Mouse (Mus musculus): ENCODE measurements around the gene Hist1h2bf. TPM values are rescaled to one million over a fixed set of nuclear protein-coding genes. Genes with fewer than 3 reads are reported as not detected.

Hist1h2bf gene
- polyA plus RNA-seq, 1 experiment from 2014 or later = 2.1 TPM

GRCm38 (mm10) chr13:23532262-23533075 lies 41.5 kb downstream of the Hist1h2bf start:
- Histone ChIP-seq H3K9me3 (ENCODE audit: control insufficient read depth, low read length) (no peaks in the 10 kb centered on the region), H3K4me1 (replicated peaks; ENCODE audit: control insufficient read depth, insufficient read depth, low read length) (peaks cover 36% of the 10 kb centered on the region), H3K27me3 (replicated peaks; ENCODE audit: control insufficient read depth, insufficient read depth, low read length) (no peaks in the 10 kb centered on the region), H3K9ac (replicated peaks; ENCODE audit: low read depth, low read length) (peak overlapping the region; percentile 36), H3K4me3 (replicated peaks; ENCODE audit: low read length) (peak overlapping the region; percentile 67), H3K4me2 (ENCODE audit: low read length) (peak overlapping the region; percentile 78), H3K27ac (ENCODE audit: low read length) (peak overlapping the region; percentile 99), H3K36me3 (ENCODE audit: control insufficient read depth, insufficient read depth) (no peaks in the 10 kb centered on the region)
- WGBS = 13% methylated on average over 9 of the region's 9 CpGs
- ATAC-seq = no peak

- H3K36me3 ChIP-seq (ENCODE audit: control insufficient read depth, insufficient read depth) = no peaks in the 10 kb centered on the region
- no peaks in the 10 kb centered on the region for H3K9me3 ChIP-seq (ENCODE audit: control insufficient read depth, low read length)
- H3K9ac ChIP-seq (replicated peaks; ENCODE audit: low read depth, low read length) = peak within 1 kb of the TSS; percentile 81
- peak; percentile 88 for ATAC-seq
- peak within 1 kb of the TSS; percentile 78 for H3K4me2 ChIP-seq (ENCODE audit: low read length)
- peak within 1 kb of the TSS; percentile 99 for H3K27ac ChIP-seq (ENCODE audit: low read length)
- H3K4me3 ChIP-seq (replicated peaks; ENCODE audit: low read length) = peak within 1 kb of the TSS; percentile 67
- peaks cover 27% of the 10 kb centered on the region for H3K4me1 ChIP-seq (replicated peaks; ENCODE audit: control insufficient read depth, insufficient read depth, low read length)
- WGBS = 0% methylated on average over 57 of the region's 70 CpGs
- no peaks in the 10 kb centered on the region for H3K27me3 ChIP-seq (replicated peaks; ENCODE audit: control insufficient read depth, insufficient read depth, low read length)
Measured at GRCm38 (mm10) chr13:23530901-23531875, 42.8 kb downstream of the Hist1h2bf start, which contains the start of gene Hist1h4h. TSS of gene Hist1h4h (plus strand) at chr13:23531050.

GRCm38 (mm10) chr13:23530181-23530900 lies 43.7 kb downstream of the Hist1h2bf start:
- peaks cover 24% of the 10 kb centered on the region for H3K4me1 ChIP-seq (replicated peaks; ENCODE audit: control insufficient read depth, insufficient read depth, low read length)
- peak overlapping the region; percentile 81 for H3K9ac ChIP-seq (replicated peaks; ENCODE audit: low read depth, low read length)
- peak overlapping the region; percentile 99 for H3K27ac ChIP-seq (ENCODE audit: low read length)
- peak overlapping the region; percentile 67 for H3K4me3 ChIP-seq (replicated peaks; ENCODE audit: low read length)
- ATAC-seq = no peak
- H3K4me2 ChIP-seq (ENCODE audit: low read length) = peak overlapping the region; percentile 60
- no peaks in the 10 kb centered on the region for H3K36me3 ChIP-seq (ENCODE audit: control insufficient read depth, insufficient read depth)
- H3K27me3 ChIP-seq (replicated peaks; ENCODE audit: control insufficient read depth, insufficient read depth, low read length) = no peaks in the 10 kb centered on the region
- WGBS = under 1% methylated on average over 20 of the region's 20 CpGs
- H3K9me3 ChIP-seq (ENCODE audit: control insufficient read depth, low read length) = no peaks in the 10 kb centered on the region

- H3K27me3 ChIP-seq (replicated peaks; ENCODE audit: control insufficient read depth, insufficient read depth, low read length) = no peaks in the 10 kb centered on the region
- no peaks in the 10 kb centered on the region for H3K36me3 ChIP-seq (ENCODE audit: control insufficient read depth, insufficient read depth)
- H3K9ac ChIP-seq (replicated peaks; ENCODE audit: low read depth, low read length) = peak overlapping the region; percentile 81
- no peak for ATAC-seq
- H3K4me1 ChIP-seq (replicated peaks; ENCODE audit: control insufficient read depth, insufficient read depth, low read length) = peaks cover 21% of the 10 kb centered on the region
- H3K9me3 ChIP-seq (ENCODE audit: control insufficient read depth, low read length) = no peaks in the 10 kb centered on the region
- WGBS = 30% methylated on average over 2 of the region's 2 CpGs
- peak overlapping the region; percentile 99 for H3K27ac ChIP-seq (ENCODE audit: low read length)
- peak overlapping the region; percentile 60 for H3K4me2 ChIP-seq (ENCODE audit: low read length)
- H3K4me3 ChIP-seq (replicated peaks; ENCODE audit: low read length) = peak overlapping the region; percentile 67
Measured at GRCm38 (mm10) chr13:23529480-23530165, 44.4 kb downstream of the Hist1h2bf start.

- H3K4me1 ChIP-seq (replicated peaks; ENCODE audit: control insufficient read depth, insufficient read depth, low read length) = peaks cover 15% of the 10 kb centered on the region
- H3K27ac ChIP-seq (ENCODE audit: low read length) = no peak overlapping the region
- H3K4me2 ChIP-seq (ENCODE audit: low read length) = no peak overlapping the region
- ATAC-seq = no peak
- no peaks in the 10 kb centered on the region for H3K27me3 ChIP-seq (replicated peaks; ENCODE audit: control insufficient read depth, insufficient read depth, low read length)
- H3K9me3 ChIP-seq (ENCODE audit: control insufficient read depth, low read length) = no peaks in the 10 kb centered on the region
- 86% methylated on average over 5 of the region's 5 CpGs for WGBS
- no peaks in the 10 kb centered on the region for H3K36me3 ChIP-seq (ENCODE audit: control insufficient read depth, insufficient read depth)
- H3K9ac ChIP-seq (replicated peaks; ENCODE audit: low read depth, low read length) = no peak overlapping the region
- no peak overlapping the region for H3K4me3 ChIP-seq (replicated peaks; ENCODE audit: low read length)
Measured at GRCm38 (mm10) chr13:23529005-23529404, 45.0 kb downstream of the Hist1h2bf start.

GRCm38 (mm10) chr13:23526312-23526711 lies 47.7 kb downstream of the Hist1h2bf start:
- Histone ChIP-seq H3K4me1 (replicated peaks; ENCODE audit: control insufficient read depth, insufficient read depth, low read length) (no peaks in the 10 kb centered on the region; the same call in 1 of the 2 replicates), H3K27me3 (replicated peaks; ENCODE audit: control insufficient read depth, insufficient read depth, low read length) (no peaks in the 10 kb centered on the region), H3K4me3 (replicated peaks; ENCODE audit: low read length) (peak overlapping the region; percentile 52), H3K27ac (ENCODE audit: low read length) (peak overlapping the region; percentile 86), H3K9ac (replicated peaks; ENCODE audit: low read depth, low read length) (peak overlapping the region; percentile 63), H3K4me2 (ENCODE audit: low read length) (peak overlapping the region; percentile 62), H3K36me3 (ENCODE audit: control insufficient read depth, insufficient read depth) (no peaks in the 10 kb centered on the region), H3K9me3 (ENCODE audit: control insufficient read depth, low read length) (no peaks in the 10 kb centered on the region)
- under 1% methylated on average over 17 of the region's 17 CpGs for WGBS
- ATAC-seq = peak; percentile 41

- H3K36me3 ChIP-seq (ENCODE audit: control insufficient read depth, insufficient read depth) = no peaks in the 10 kb centered on the region
- WGBS = 2% methylated on average over 10 of the region's 10 CpGs
- H3K4me1 ChIP-seq (replicated peaks; ENCODE audit: control insufficient read depth, insufficient read depth, low read length) = no peaks in the 10 kb centered on the region; the same call in 1 of the 2 replicates
- H3K4me2 ChIP-seq (ENCODE audit: low read length) = peak overlapping the region; percentile 62
- ATAC-seq = no peak
- no peaks in the 10 kb centered on the region for H3K9me3 ChIP-seq (ENCODE audit: control insufficient read depth, low read length)
- no peak overlapping the region for H3K9ac ChIP-seq (replicated peaks; ENCODE audit: low read depth, low read length)
- peak overlapping the region; percentile 52 for H3K4me3 ChIP-seq (replicated peaks; ENCODE audit: low read length)
- no peak overlapping the region for H3K27ac ChIP-seq (ENCODE audit: low read length)
- no peaks in the 10 kb centered on the region for H3K27me3 ChIP-seq (replicated peaks; ENCODE audit: control insufficient read depth, insufficient read depth, low read length)
Measured at GRCm38 (mm10) chr13:23525901-23526300, 48.1 kb downstream of the Hist1h2bf start.

GRCm38 (mm10) chr13:23524654-23525053 lies 49.3 kb downstream of the Hist1h2bf start:
- H3K36me3 ChIP-seq (ENCODE audit: control insufficient read depth, insufficient read depth) = no peaks in the 10 kb centered on the region
- H3K27me3 ChIP-seq (replicated peaks; ENCODE audit: control insufficient read depth, insufficient read depth, low read length) = no peaks in the 10 kb centered on the region
- no peak overlapping the region for H3K9ac ChIP-seq (replicated peaks; ENCODE audit: low read depth, low read length)
- 10% methylated on average over 5 of the region's 5 CpGs for WGBS
- no peak overlapping the region for H3K4me2 ChIP-seq (ENCODE audit: low read length)
- peak; percentile 33; the same call in 1 of the 2 replicates for ATAC-seq
- H3K4me3 ChIP-seq (replicated peaks; ENCODE audit: low read length) = no peak overlapping the region
- no peak overlapping the region for H3K27ac ChIP-seq (ENCODE audit: low read length)
- H3K4me1 ChIP-seq (replicated peaks; ENCODE audit: control insufficient read depth, insufficient read depth, low read length) = no peaks in the 10 kb centered on the region; the same call in 1 of the 2 replicates
- H3K9me3 ChIP-seq (ENCODE audit: control insufficient read depth, low read length) = no peaks in the 10 kb centered on the region

Measured in forebrain, embryonic 16.5 days (tissue).